Mouse (Mus musculus) MEL (cell line): ENCODE results near the gene Il1a. TPM values are rescaled to one million over a fixed set of nuclear protein-coding genes. Genes with fewer than 3 reads are reported as not detected.

Experiments
- DNase-seq: peaks from one replicate; pipeline ENCODE4 v3.0.0; 2011; ENCODE audit warnings: low read depth, low spot score
- H3K27ac ChIP-seq: 2 replicates; pipeline ENCODE4 v1.5.1; 2012; ENCODE audit warnings: low read depth, mild to moderate bottlenecking, control low read depth, low read length, moderate library complexity; ENCODE audit not compliant: control insufficient read depth
- H3K27me3 ChIP-seq, 2 experiments: fragments of 150-350 bp in 1 of 2; sonication (generic) in 1 of 2; 2 replicates each; pipeline ENCODE4 v1.6.1; 2012; ENCODE audit warnings: low read length in 2 of 2, mild to moderate bottlenecking in 2 of 2, improper control_type of control experiment in 1 of 2, moderate library complexity in 1 of 2; ENCODE audit not compliant: insufficient read depth in 2 of 2, control insufficient read depth in 1 of 2
- H3K36me3 ChIP-seq, 2 experiments: 2 replicates each; pipeline ENCODE4 v1.6.1; 2012 to 2014; ENCODE audit warnings: low read length in 2 of 2, improper control_type of control experiment in 1 of 2, inconsistent platforms in 1 of 2, mild to moderate bottlenecking in 1 of 2; ENCODE audit not compliant: insufficient read depth in 2 of 2, control insufficient read depth in 1 of 2
- H3K4me1 ChIP-seq, 2 experiments: fragments of 150-350 bp in 1 of 2; sonication (generic) in 1 of 2; 2 replicates each; pipeline ENCODE4 v1.6.1; 2012; ENCODE audit warnings: low read length in 2 of 2, improper control_type of control experiment in 1 of 2, mild to moderate bottlenecking in 1 of 2; ENCODE audit not compliant: insufficient read depth in 2 of 2, control insufficient read depth in 1 of 2
- H3K4me3 ChIP-seq, 2 experiments: fragments of 150-350 bp in 1 of 2; sonication (generic) in 1 of 2; 2 replicates each; pipeline ENCODE4 v1.5.1; 2012; ENCODE audit warnings: low read depth in 2 of 2, low read length in 2 of 2, mild to moderate bottlenecking in 2 of 2, moderate library complexity in 2 of 2, control low read depth in 1 of 2, improper control_type of control experiment in 1 of 2; ENCODE audit not compliant: control insufficient read depth in 1 of 2, insufficient read depth in 1 of 2
- H3K79me2 ChIP-seq: 2 replicates; pipeline ENCODE4 v1.6.1; 2012; ENCODE audit warnings: mild to moderate bottlenecking, low read length, moderate library complexity; ENCODE audit not compliant: control insufficient read depth, poor library complexity, insufficient read depth
- H3K9ac ChIP-seq: 2 replicates; pipeline ENCODE4 v1.6.1; 2012; ENCODE audit warnings: low read depth, mild to moderate bottlenecking, control low read depth, low read length, moderate library complexity; ENCODE audit not compliant: control insufficient read depth, poor library complexity, severe bottlenecking
- H3K9me3 ChIP-seq: fragments of 150-350 bp; sonication (generic); replicated peaks from 2 replicates; pipeline ENCODE4 v1.6.1; 2012; ENCODE audit warnings: mild to moderate bottlenecking, low read length, improper control_type of control experiment, moderate library complexity; ENCODE audit not compliant: insufficient read depth
- BHLHE40 ChIP-seq: IDR thresholded peaks from 2 replicates; pipeline ENCODE4 v1.6.1; 2012; ENCODE audit warnings: low read depth, mild to moderate bottlenecking, inconsistent platforms, low read length, improper control_type of control experiment, borderline replicate concordance
- CHD2 ChIP-seq: IDR thresholded peaks from 2 replicates; pipeline ENCODE4 v1.6.1; 2011; ENCODE audit warnings: low read length, improper control_type of control experiment
- CTCF ChIP-seq, 3 experiments: IDR thresholded peaks in 2 of 3; conservative IDR thresholded peaks in 1 of 3; 2 replicates each; pipeline ENCODE4 v1.5.1; 2011 to 2012; ENCODE audit warnings: low read length in 3 of 3, low read depth in 2 of 3, mild to moderate bottlenecking in 2 of 3, improper control_type of control experiment in 1 of 3, inconsistent platforms in 1 of 3, mixed read lengths in 1 of 3, moderate library complexity in 1 of 3; ENCODE audit not compliant: control insufficient read depth in 1 of 3, insufficient read depth in 1 of 3, poor library complexity in 1 of 3, severe bottlenecking in 1 of 3
- E2F4 ChIP-seq: IDR thresholded peaks from 2 replicates; pipeline ENCODE4 v1.6.1; 2011; ENCODE audit warnings: low read depth, low read length, improper control_type of control experiment, borderline replicate concordance
- EP300 ChIP-seq, 2 experiments: IDR thresholded peaks; 2 replicates each; pipeline ENCODE4 v1.6.1; 2011; ENCODE audit warnings: improper control_type of control experiment in 2 of 2, low read length in 2 of 2, low read depth in 1 of 2, mild to moderate bottlenecking in 1 of 2
- JUND ChIP-seq: IDR thresholded peaks from 2 replicates; pipeline ENCODE4 v1.6.1; 2011; ENCODE audit warnings: low read depth, mild to moderate bottlenecking, improper control_type of control experiment, low read length
- KAT2A ChIP-seq: conservative IDR thresholded peaks from 2 replicates; pipeline ENCODE4 v1.6.1; 2012; ENCODE audit warnings: low read depth, low read length, improper control_type of control experiment, inconsistent platforms
- MAX ChIP-seq: IDR thresholded peaks from 2 replicates; pipeline ENCODE4 v1.6.1; 2011; ENCODE audit warnings: low read length, improper control_type of control experiment
- MEF2A ChIP-seq: IDR thresholded peaks from 2 replicates; pipeline ENCODE4 v1.6.1; 2014; ENCODE audit warnings: low read depth, mild to moderate bottlenecking, inconsistent platforms, low read length, improper control_type of control experiment; ENCODE audit not compliant: poor library complexity, insufficient replicate concordance, severe bottlenecking; ENCODE audit errors: extremely low read depth
- MYC ChIP-seq: IDR thresholded peaks from 2 replicates; pipeline ENCODE4 v1.6.1; 2011; ENCODE audit warnings: low read depth, mild to moderate bottlenecking, low read length, improper control_type of control experiment, moderate library complexity
- NRF1 ChIP-seq: IDR thresholded peaks from 2 replicates; pipeline ENCODE4 v1.6.1; 2014; ENCODE audit warnings: low read depth, mild to moderate bottlenecking, inconsistent platforms, low read length, improper control_type of control experiment, moderate library complexity; ENCODE audit not compliant: poor library complexity, insufficient read depth, severe bottlenecking
- RCOR1 ChIP-seq: IDR thresholded peaks from 2 replicates; pipeline ENCODE4 v1.6.1; 2012; ENCODE audit warnings: low read depth, mild to moderate bottlenecking, inconsistent platforms, low read length, improper control_type of control experiment
- SIN3A ChIP-seq: IDR thresholded peaks from 2 replicates; pipeline ENCODE4 v1.6.1; 2012; ENCODE audit warnings: low read length, improper control_type of control experiment, inconsistent platforms
- SMC3 ChIP-seq: IDR thresholded peaks from 2 replicates; pipeline ENCODE4 v1.6.1; 2011; ENCODE audit warnings: low read depth, low read length, improper control_type of control experiment
- TAL1 ChIP-seq: IDR thresholded peaks from 2 replicates; pipeline ENCODE4 v1.6.1; 2012; ENCODE audit warnings: mild to moderate bottlenecking, inconsistent platforms, low read length, moderate library complexity, mixed read lengths
- TCF12 ChIP-seq: IDR thresholded peaks from 2 replicates; pipeline ENCODE4 v1.6.1; 2014; ENCODE audit warnings: low read depth, mild to moderate bottlenecking, inconsistent platforms, low read length, improper control_type of control experiment, moderate library complexity
- USF1 ChIP-seq: IDR thresholded peaks from 2 replicates; pipeline ENCODE4 v1.6.1; 2014; ENCODE audit warnings: low read depth, mild to moderate bottlenecking, inconsistent platforms, low read length, improper control_type of control experiment, moderate library complexity
- USF2 ChIP-seq, 2 experiments: IDR thresholded peaks; 2 replicates each; pipeline ENCODE4 v1.6.1; 2011 to 2012; ENCODE audit warnings: improper control_type of control experiment in 2 of 2, low read length in 2 of 2, borderline replicate concordance in 1 of 2, inconsistent platforms in 1 of 2, low read depth in 1 of 2, mild to moderate bottlenecking in 1 of 2; ENCODE audit not compliant: insufficient read depth in 1 of 2
- ZMIZ1 ChIP-seq: IDR thresholded peaks from 2 replicates; pipeline ENCODE4 v1.6.1; 2012; ENCODE audit warnings: low read depth, mild to moderate bottlenecking, inconsistent platforms, low read length, improper control_type of control experiment, moderate library complexity
- ZNF384 ChIP-seq: IDR thresholded peaks from 2 replicates; pipeline ENCODE4 v1.6.1; 2012; ENCODE audit warnings: low read depth, mild to moderate bottlenecking, inconsistent platforms, low read length, improper control_type of control experiment
- polyA plus RNA-seq, 2 experiments: library from polyadenylated mRNA; stranded (reverse) in 1 of 2; unstranded in 1 of 2; fragments of >175 nt in 1 of 2; fragments of >200 nt in 1 of 2; gene quantifications; 2 replicates each; pipeline versions ENCODE4 v1.2.1 to v1.2.4; 2012; ENCODE audit warnings: low replicate concordance in 2 of 2, low read depth in 1 of 2; ENCODE audit not compliant: insufficient read length in 2 of 2, insufficient read depth in 1 of 2, missing spikeins in 1 of 2
- total RNA-seq: library from RNA; depleted of rRNA; stranded (reverse); fragments of 300-350 nt; gene quantifications from 2 replicates; pipeline ENCODE4 v1.2.3, GENCODE M21; 2012

Gene Il1a
- total and polyA plus RNA-seq, 3 experiments, result 0.10 TPM; not detected in 2

DNA sequence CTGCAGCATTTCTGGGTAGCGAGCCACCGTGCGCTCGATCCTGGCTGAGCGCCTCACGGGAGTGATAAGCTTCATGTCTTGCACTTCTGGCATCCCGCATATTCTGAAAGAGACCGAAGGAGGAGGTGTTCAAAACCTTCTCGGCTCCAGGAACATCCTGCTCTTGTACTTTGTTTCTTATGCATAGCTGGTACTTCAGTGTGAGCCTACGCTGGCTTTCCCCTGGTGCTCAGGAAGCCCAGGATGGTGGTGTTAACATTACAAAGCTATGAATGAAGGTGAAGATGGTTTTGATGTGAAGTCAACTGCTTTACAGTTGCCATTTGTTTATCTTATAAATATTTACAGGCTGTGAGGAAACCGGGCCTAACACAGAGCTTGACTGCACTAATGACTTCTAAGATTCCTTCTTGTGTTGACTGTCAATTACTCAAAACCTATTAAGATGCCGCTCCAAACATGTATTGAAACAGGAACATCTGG lies 40.6 kb downstream of the Il1a start:
- no peak overlapping the region for H3K27ac ChIP-seq
- no peaks in the 10 kb centered on the region for H3K27me3 ChIP-seq
- H3K9ac ChIP-seq, result no peak overlapping the region
- no peak for DNase-seq
- H3K9me3 ChIP-seq, result no peaks in the 10 kb centered on the region
- H3K36me3 ChIP-seq, result peaks cover 0 to 17% of the 10 kb centered on the region in 2 experiments; a peak in 2 of 4 replicates
- H3K4me1 ChIP-seq, result no peaks in the 10 kb centered on the region
- no peaks in the 10 kb centered on the region for H3K79me2 ChIP-seq
- H3K4me3 ChIP-seq, result no peak overlapping the region
- TF ChIP-seq RCOR1 (no peak), MAX (no peak), ZMIZ1 (no peak), CHD2 (no peak), NRF1 (no peak), MEF2A (no peak), EP300 (IDR thresholded peaks at IDR 0.05; ENCODE audit: low read depth in 1 of 2, low read length in 2 of 2) (no peak), TCF12 (no peak), SMC3 (no peak), ZNF384 (no peak), E2F4 (no peak), TAL1 (no peak), USF2 (IDR thresholded peaks at IDR 0.05; ENCODE audit: borderline replicate concordance in 1 of 2, insufficient read depth in 1 of 2, low read depth in 1 of 2, low read length in 2 of 2) (no peak), BHLHE40 (no peak), KAT2A (no peak), USF1 (no peak), JUND (no peak), SIN3A (no peak), CTCF (IDR thresholded peaks at IDR 0.05 in 2 of 3, conservative IDR thresholded peaks at IDR 0.05 in 1 of 3; ENCODE audit: control insufficient read depth in 1 of 3, insufficient read depth in 1 of 3, low read depth in 2 of 3, low read length in 3 of 3, poor library complexity in 1 of 3, severe bottlenecking in 1 of 3) (no peak), MYC (no peak)

DNA sequence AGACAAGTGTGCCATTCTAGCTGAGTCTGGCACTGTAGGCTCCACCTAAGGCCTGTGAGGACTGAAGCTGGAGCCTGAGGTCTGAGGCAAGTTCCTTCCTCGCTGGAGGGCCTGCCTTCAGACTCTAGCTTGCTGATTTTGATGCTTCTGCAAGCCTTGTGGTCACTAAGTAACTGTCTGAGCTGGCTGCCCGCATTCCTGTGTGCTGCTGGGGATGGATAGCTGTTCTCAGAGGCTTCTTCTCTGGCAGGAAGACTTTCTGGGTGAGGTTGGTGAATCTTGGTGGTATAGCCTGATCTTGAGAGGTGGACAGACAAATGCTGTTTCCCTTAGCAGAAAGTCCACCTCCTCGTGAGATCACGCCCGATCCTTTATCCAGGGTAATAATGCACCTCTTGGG lies 42.0 kb downstream of the Il1a start:
- H3K9ac ChIP-seq, result no peak overlapping the region
- no peaks in the 10 kb centered on the region for H3K9me3 ChIP-seq
- H3K79me2 ChIP-seq, result no peaks in the 10 kb centered on the region
- H3K27ac ChIP-seq, result no peak overlapping the region
- peaks cover 0 to 13% of the 10 kb centered on the region in 2 experiments; a peak in 2 of 4 replicates for H3K36me3 ChIP-seq
- H3K4me3 ChIP-seq, result no peak overlapping the region
- no peaks in the 10 kb centered on the region for H3K27me3 ChIP-seq
- TF ChIP-seq CTCF (IDR thresholded peaks at IDR 0.05 in 2 of 3, conservative IDR thresholded peaks at IDR 0.05 in 1 of 3; ENCODE audit: control insufficient read depth in 1 of 3, insufficient read depth in 1 of 3, low read depth in 2 of 3, low read length in 3 of 3, poor library complexity in 1 of 3, severe bottlenecking in 1 of 3), result no peak
- no peak for DNase-seq
- H3K4me1 ChIP-seq, result no peaks in the 10 kb centered on the region
